Comparison of ENCODE assay signal across 8 mouse cellular contexts in the genomic region with DNA sequence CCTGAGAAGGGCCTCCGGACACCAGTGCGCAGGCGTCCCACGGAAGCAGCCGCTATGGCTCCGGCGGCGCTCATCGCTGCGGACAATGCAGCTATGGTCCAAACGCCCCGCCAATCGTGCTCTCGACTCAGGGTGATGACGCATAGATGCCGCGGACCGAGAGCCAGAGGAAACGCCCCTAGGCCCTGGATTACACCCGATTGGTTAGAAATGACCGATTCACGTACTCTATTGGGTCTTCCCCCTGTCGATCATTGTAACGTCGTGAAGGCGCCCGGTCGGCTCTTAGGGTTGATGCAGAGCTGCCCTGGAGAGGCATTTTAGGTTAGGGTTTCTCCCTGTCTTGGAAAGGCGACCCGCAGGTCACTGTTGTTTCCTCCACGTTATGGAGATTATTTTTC. TPM values are rescaled to one million over a fixed set of nuclear protein-coding genes. Genes with fewer than 3 reads are reported as not detected.
DNase-seq lines count a peak whose midpoint lies in the region; ATAC-seq and TF ChIP-seq lines count a peak whose summit lies in the region.

A gene (minus strand): TSS at position 179 of the 401 bp plus-strand sequence.

- TF ChIP-seq POLR2A in lung, adult 2 months (IDR thresholded peaks at IDR 0.05; ENCODE audit: borderline replicate concordance, extremely low read depth, low read depth, low read length): peak; percentile 69; the same call in 1 of the 2 replicates

- TF ChIP-seq CTCF in layer of hippocampus, adult 2 months (conservative IDR thresholded peaks at IDR 0.05): 0 out of 2 replicates have a peak, but pooled peaks have one; percentile 15
- TF ChIP-seq CTCF in lung, adult 2 months (IDR thresholded peaks at IDR 0.05; ENCODE audit: insufficient read depth, low read length): no peak

- no peaks in the 10 kb centered on the region for H3K27me3 ChIP-seq in neural tube, embryonic 15.5 days (replicated peaks)

- DNase-seq in R1 (ENCODE audit: low read depth, low spot score): peak; percentile 98
- DNase-seq in cerebellum, adult 9-10 months: peak; percentile 98
- DNase-seq in forelimb bud, embryonic 11.5 days (ENCODE audit: low read depth, low spot score): peak; percentile 100
- DNase-seq in heart, postnatal 4 days: peak; percentile 94
- DNase-seq in layer of hippocampus, adult 2 months (ENCODE audit: low spot score in 2 of 2): peak; percentile 91 to 95
- DNase-seq in lung, adult 2 months: peak; percentile 94
- DNase-seq in thymus, postnatal 14 days: peak; percentile 94

- peak; percentile 100 for ATAC-seq in neural tube, embryonic 15.5 days (ENCODE audit: low FRiP score)

- H3K27ac ChIP-seq in layer of hippocampus, adult 2 months: peak within 1 kb of the TSS; percentile 100
- H3K27ac ChIP-seq in neural tube, embryonic 15.5 days (replicated peaks): peak within 1 kb of the TSS; percentile 99

- WGBS in lung, adult 2 months: under 1% methylated on average over 31 of the region's 31 CpGs
- WGBS in neural tube, embryonic 15.5 days: under 1% methylated on average over 31 of the region's 31 CpGs

- H3K4me3 ChIP-seq in layer of hippocampus, adult 2 months: peak within 1 kb of the TSS; percentile 92
- H3K4me3 ChIP-seq in lung, adult 2 months (replicated peaks; ENCODE audit: extremely low read depth, low read depth, low read length): peak within 1 kb of the TSS; percentile 93
- H3K4me3 ChIP-seq in neural tube, embryonic 15.5 days (replicated peaks): peak within 1 kb of the TSS; percentile 68

- H3K4me2 ChIP-seq in neural tube, embryonic 15.5 days: peak within 1 kb of the TSS; percentile 72

- no peaks in the 10 kb centered on the region for H3K9me3 ChIP-seq in neural tube, embryonic 15.5 days (replicated peaks)

- peak within 1 kb of the TSS; percentile 74 for H3K9ac ChIP-seq in neural tube, embryonic 15.5 days (replicated peaks)

- H3K4me1 ChIP-seq in lung, adult 2 months (ENCODE audit: control insufficient read depth, insufficient read depth, low read length): no peaks in the 10 kb centered on the region
- 0 out of 2 replicates have a peak, but pooled peaks cover 3% of the 10 kb centered on the region for H3K4me1 ChIP-seq in neural tube, embryonic 15.5 days

- peaks cover 7% of the 10 kb centered on the region; the same call in 1 of the 2 replicates for H3K36me3 ChIP-seq in neural tube, embryonic 15.5 days

RNA-seq across cellular contexts. Expression of the gene that starts here (rescaled TPM):
- 100 to 1,000 TPM in 1 of 2 experiments, 10 to 100 TPM in 1; 99.7 to 112 TPM for total RNA-seq in heart, postnatal 4 days (2021)
- 10 to 100 TPM; 35.3 to 35.4 TPM for total RNA-seq in layer of hippocampus, adult 2 months (2021)
- 29.2 and 41.4 TPM in 2 replicates for polyA plus RNA-seq in lung, adult 2 months (2012; rRNA removed)
- 107 and 113 TPM in 2 replicates for polyA plus RNA-seq in neural tube, embryonic 15.5 days (2015; fragmentation: Nextera tagmentation; extraction: Ambion mirVana)

Comparison
In these comparisons a context has a peak if more than half of its experiments do, and no peak if none do; other contexts are left out.
1. Peak in every context shown above with its lines: DNase-seq, ATAC-seq, H3K4me3 ChIP-seq and H3K27ac ChIP-seq.